Mouse (Mus musculus) layer of hippocampus, adult 8-10 months (tissue): ENCODE measurements at regions not wholly inside any gene's neighbourhood (a gene's known extent, or its start where the extent isn't known, plus 50 kb on each side); places are given as distances from the start of the nearest gene placed in this dataset.

Experiments
- DNase-seq, 2 experiments: peaks; one replicate each; pipeline ENCODE4 v3.0.0; 2022; ENCODE audit warnings: low spot score in 2 of 2

- DNase-seq: no peak
Measured at GRCm38 (mm10) chr9:91823733-91824487, 368.8 kb upstream of the Plscr5 start.

- no peak for DNase-seq
Measured at GRCm38 (mm10) chr9:91818616-91819328, 374.0 kb upstream of the Plscr5 start.

GRCm38 (mm10) chr9:91803372-91803961 lies 389.3 kb upstream of the Plscr5 start:
- DNase-seq: no peak

GRCm38 (mm10) chr9:91798837-91799225 lies 393.9 kb upstream of the Plscr5 start:
- no peak for DNase-seq

GRCm38 (mm10) chr9:91798171-91798836 lies 394.4 kb upstream of the Plscr5 start:
- DNase-seq: peak; percentile 23 to 59

- DNase-seq: no peak
Measured at GRCm38 (mm10) chr9:91796976-91797375, 395.8 kb upstream of the Plscr5 start.

- no peak for DNase-seq
Measured at GRCm38 (mm10) chr9:91752935-91753334, 387.3 kb upstream of the Zic1 start.

GRCm38 (mm10) chr9:91711106-91711505 lies 345.5 kb upstream of the Zic1 start:
- no peak for DNase-seq

- no peak for DNase-seq
Measured at GRCm38 (mm10) chr9:91680859-91681258, 315.2 kb upstream of the Zic1 start.

- DNase-seq: no peak
Measured at GRCm38 (mm10) chr9:91666667-91667066, 301.1 kb upstream of the Zic1 start.

GRCm38 (mm10) chr9:91660089-91660488 lies 294.5 kb upstream of the Zic1 start:
- DNase-seq: no peak

- no peak for DNase-seq
Measured at GRCm38 (mm10) chr9:91654071-91654470, 288.5 kb upstream of the Zic1 start.

- no peak for DNase-seq
Measured at GRCm38 (mm10) chr9:91652384-91653100, 286.9 kb upstream of the Zic1 start.

- DNase-seq: no peak
Measured at GRCm38 (mm10) chr9:91610401-91610800, 244.8 kb upstream of the Zic1 start.

GRCm38 (mm10) chr9:91609457-91610166 lies 244.0 kb upstream of the Zic1 start:
- no peak for DNase-seq

- no peak for DNase-seq
Measured at GRCm38 (mm10) chr9:91601740-91602139, 236.1 kb upstream of the Zic1 start.

GRCm38 (mm10) chr9:91591915-91592314 lies 226.3 kb upstream of the Zic1 start:
- DNase-seq: no peak

GRCm38 (mm10) chr9:91588756-91589155 lies 223.1 kb upstream of the Zic1 start:
- DNase-seq: no peak

- no peak for DNase-seq
Measured at GRCm38 (mm10) chr9:91587861-91588260, 222.3 kb upstream of the Zic1 start.

GRCm38 (mm10) chr9:91587271-91587670 lies 221.7 kb upstream of the Zic1 start:
- no peak for DNase-seq

GRCm38 (mm10) chr9:91586635-91587034 lies 221.0 kb upstream of the Zic1 start:
- no peak for DNase-seq
